Mouse (Mus musculus): ENCODE measurements around the gene Bglap3. TPM values are rescaled to one million over a fixed set of nuclear protein-coding genes. Genes with fewer than 3 reads are reported as not detected.

Bglap3 gene
- total and polyA plus RNA-seq, 3 experiments = not detected

- no peak overlapping the region for H3K4me3 ChIP-seq (ENCODE audit: control insufficient read depth in 1 of 2, insufficient read depth in 1 of 2, low read depth in 2 of 2, low read length in 2 of 2)
- H3K9ac ChIP-seq (ENCODE audit: control insufficient read depth, low read depth, low read length, poor library complexity, severe bottlenecking) = no peak overlapping the region
- TF ChIP-seq CTCF (IDR thresholded peaks at IDR 0.05 in 2 of 3, conservative IDR thresholded peaks at IDR 0.05 in 1 of 3; ENCODE audit: control insufficient read depth in 1 of 3, insufficient read depth in 1 of 3, low read depth in 2 of 3, low read length in 3 of 3, poor library complexity in 1 of 3, severe bottlenecking in 1 of 3) = no peak
- no peak for TF ChIP-seq E2F4 (IDR thresholded peaks at IDR 0.05; ENCODE audit: borderline replicate concordance, low read depth, low read length)
- TF ChIP-seq GABPA (IDR thresholded peaks at IDR 0.05; ENCODE audit: low read depth, low read length) = no peak
- TF ChIP-seq MYC (IDR thresholded peaks at IDR 0.05; ENCODE audit: low read depth, low read length) = no peak
- TF ChIP-seq NELFE (IDR thresholded peaks at IDR 0.05; ENCODE audit: low read depth, low read length) = no peak
- TF ChIP-seq CHD2 (IDR thresholded peaks at IDR 0.05; ENCODE audit: low read length) = no peak
- TF ChIP-seq POLR2AphosphoS2 (IDR thresholded peaks at IDR 0.05; ENCODE audit: low read length) = no peak
- TF ChIP-seq ZC3H11A (IDR thresholded peaks at IDR 0.05; ENCODE audit: low read depth, low read length) = no peak
- TF ChIP-seq NRF1 (IDR thresholded peaks at IDR 0.05; ENCODE audit: insufficient read depth, low read depth, low read length, poor library complexity, severe bottlenecking) = no peak
- no peak for TF ChIP-seq ETS1 (IDR thresholded peaks at IDR 0.05; ENCODE audit: low read depth, low read length)
- TF ChIP-seq HCFC1 (IDR thresholded peaks at IDR 0.05; ENCODE audit: low read depth, low read length) = no peak
- no peak for TF ChIP-seq CHD1 (IDR thresholded peaks at IDR 0.05; ENCODE audit: low read depth, low read length)
- no peak for TF ChIP-seq JUND (IDR thresholded peaks at IDR 0.05; ENCODE audit: low read depth, low read length)
- TF ChIP-seq USF2 (IDR thresholded peaks at IDR 0.05; ENCODE audit: borderline replicate concordance in 1 of 2, insufficient read depth in 1 of 2, low read depth in 1 of 2, low read length in 2 of 2) = no peak
- TF ChIP-seq MEF2A (IDR thresholded peaks at IDR 0.05; ENCODE audit: extremely low read depth, insufficient replicate concordance, low read depth, low read length, poor library complexity, severe bottlenecking) = no peak
- no peak for TF ChIP-seq TBP (IDR thresholded peaks at IDR 0.05; ENCODE audit: low read depth, low read length)
- TF ChIP-seq TAL1 (IDR thresholded peaks at IDR 0.05; ENCODE audit: low read length) = no peak
- TF ChIP-seq KAT2A (conservative IDR thresholded peaks at IDR 0.05; ENCODE audit: low read depth, low read length) = no peak
- TF ChIP-seq POLR2AphosphoS5 (IDR thresholded peaks at IDR 0.05; ENCODE audit: borderline replicate concordance, low read depth, low read length) = no peak
- no peak for TF ChIP-seq SIN3A (IDR thresholded peaks at IDR 0.05; ENCODE audit: low read length)
- H3K27me3 ChIP-seq (ENCODE audit: control insufficient read depth in 1 of 2, insufficient read depth in 2 of 2, low read length in 2 of 2) = no peaks in the 10 kb centered on the region
- H3K79me2 ChIP-seq (ENCODE audit: control insufficient read depth, insufficient read depth, low read length, poor library complexity) = no peaks in the 10 kb centered on the region
- no peak overlapping the region for H3K27ac ChIP-seq (ENCODE audit: control insufficient read depth, low read depth, low read length)
- H3K36me3 ChIP-seq (ENCODE audit: control insufficient read depth in 1 of 2, insufficient read depth in 2 of 2, low read length in 2 of 2) = no peaks in the 10 kb centered on the region
- H3K9me3 ChIP-seq (replicated peaks; ENCODE audit: insufficient read depth, low read length) = no peaks in the 10 kb centered on the region
- no peak for DNase-seq (ENCODE audit: low read depth, low spot score)
- no peaks in the 10 kb centered on the region for H3K4me1 ChIP-seq (ENCODE audit: control insufficient read depth in 1 of 2, insufficient read depth in 2 of 2, low read length in 2 of 2)
These were observed 6.7 kb downstream of the Bglap3 start for GRCm38 (mm10) chr3:88365705-88366361.

GRCm38 (mm10) chr3:88364337-88364736 is 8.2 kb downstream of the Bglap3 start, which contains the start of gene Paqr6:
Gene Paqr6, plus strand, starts transcription at chr3:88364584.
- TF ChIP-seq ZMIZ1 (IDR thresholded peaks at IDR 0.05; ENCODE audit: low read depth, low read length) = no peak
- no peak for TF ChIP-seq ELF1 (IDR thresholded peaks at IDR 0.05; ENCODE audit: low read depth, low read length)
- TF ChIP-seq CHD2 (IDR thresholded peaks at IDR 0.05; ENCODE audit: low read length) = no peak
- TF ChIP-seq ZNF384 (IDR thresholded peaks at IDR 0.05; ENCODE audit: low read depth, low read length) = no peak
- no peak for TF ChIP-seq E2F4 (IDR thresholded peaks at IDR 0.05; ENCODE audit: borderline replicate concordance, low read depth, low read length)
- no peak for TF ChIP-seq POLR2AphosphoS2 (IDR thresholded peaks at IDR 0.05; ENCODE audit: low read length)
- TF ChIP-seq RAD21 (IDR thresholded peaks at IDR 0.05; ENCODE audit: low read depth, low read length) = no peak
- no peak for TF ChIP-seq NELFE (IDR thresholded peaks at IDR 0.05; ENCODE audit: low read depth, low read length)
- TF ChIP-seq MXI1 (IDR thresholded peaks at IDR 0.05; ENCODE audit: low read depth, low read length) = no peak
- TF ChIP-seq ETS1 (IDR thresholded peaks at IDR 0.05; ENCODE audit: low read depth, low read length) = no peak
- no peak for TF ChIP-seq UBTF (IDR thresholded peaks at IDR 0.05; ENCODE audit: borderline replicate concordance, insufficient read depth, low read depth, low read length)
- TF ChIP-seq GATA1 (IDR thresholded peaks at IDR 0.05; ENCODE audit: low read depth, low read length) = no peak
- TF ChIP-seq POLR2A (IDR thresholded peaks at IDR 0.05; ENCODE audit: control insufficient read depth in 1 of 2, insufficient read depth in 1 of 2, low read depth in 1 of 2, low read length in 2 of 2, poor library complexity in 1 of 2) = no peak
- H3K36me3 ChIP-seq (ENCODE audit: control insufficient read depth in 1 of 2, insufficient read depth in 2 of 2, low read length in 2 of 2) = no peaks in the 10 kb centered on the region; a peak in 1 of 4 replicates
- H3K4me3 ChIP-seq (ENCODE audit: control insufficient read depth in 1 of 2, insufficient read depth in 1 of 2, low read depth in 2 of 2, low read length in 2 of 2) = no peak within 1 kb of the TSS
- no peaks in the 10 kb centered on the region for H3K27me3 ChIP-seq (ENCODE audit: control insufficient read depth in 1 of 2, insufficient read depth in 2 of 2, low read length in 2 of 2)
- no peaks in the 10 kb centered on the region for H3K9me3 ChIP-seq (replicated peaks; ENCODE audit: insufficient read depth, low read length)
- no peak within 1 kb of the TSS for H3K9ac ChIP-seq (ENCODE audit: control insufficient read depth, low read depth, low read length, poor library complexity, severe bottlenecking)
- H3K79me2 ChIP-seq (ENCODE audit: control insufficient read depth, insufficient read depth, low read length, poor library complexity) = no peaks in the 10 kb centered on the region
- no peak within 1 kb of the TSS for H3K27ac ChIP-seq (ENCODE audit: control insufficient read depth, low read depth, low read length)
- H3K4me1 ChIP-seq (ENCODE audit: control insufficient read depth in 1 of 2, insufficient read depth in 2 of 2, low read length in 2 of 2) = no peaks in the 10 kb centered on the region
- no peak for DNase-seq (ENCODE audit: low read depth, low spot score)
